Mouse (Mus musculus): Measurements from ENCODE around the gene Tsks.

DNA sequence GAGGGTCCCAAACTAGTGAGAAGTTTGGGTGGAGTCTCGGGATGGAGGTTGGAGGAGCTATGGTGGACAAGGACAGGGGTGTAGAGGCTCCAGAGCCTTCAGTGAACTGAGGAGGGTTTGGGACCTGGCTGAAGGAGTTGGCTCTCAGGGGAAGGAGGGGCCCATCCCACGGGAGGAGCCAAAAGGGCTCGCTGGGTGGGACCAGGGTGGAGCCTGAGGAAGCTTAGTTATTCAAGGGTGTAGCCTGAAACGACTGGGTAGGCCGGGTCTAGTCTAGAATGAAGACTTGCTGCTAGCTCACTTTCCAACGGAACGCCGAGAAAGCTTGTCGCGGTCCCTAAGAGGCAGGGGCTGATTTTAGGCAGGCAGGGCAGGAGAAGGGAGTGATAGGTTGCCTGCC lies 9.0 kb downstream of the Tsks start:
- no peak for TF ChIP-seq EP300 (optimal IDR thresholded peaks at IDR 0.05)
- no peak for TF ChIP-seq CTCF (IDR thresholded peaks at IDR 0.05; ENCODE audit: low read depth)

All from stomach, postnatal 0 days (tissue).